Mouse (Mus musculus) kidney, adult 2 months (tissue): ENCODE data around the gene Sparcl1.

Experiments used
- CTCF ChIP-seq: fragments of 200-500 bp; conservative IDR thresholded peaks from 2 replicates; pipeline ENCODE4 v1.5.1; 2011; ENCODE audit warnings: low read depth, mild to moderate bottlenecking, control low read depth, low read length, moderate library complexity, mixed read lengths; ENCODE audit not compliant: insufficient read depth, insufficient read length
- POLR2A ChIP-seq: fragments of 200-500 bp; IDR thresholded peaks from one replicate; pipeline ENCODE4 v1.6.1; 2011; ENCODE audit warnings: low read depth, low read length, control low read depth

- TF ChIP-seq CTCF (no peak), POLR2A (no peak)
Measured at GRCm38 (mm10) chr5:104095416-104096077, 18.0 kb downstream of the Sparcl1 start.
